Mouse (Mus musculus): Measurements from ENCODE around the gene Apobec3. TPM values are rescaled to one million over a fixed set of nuclear protein-coding genes. Genes with fewer than 3 reads are reported as not detected.

Gene Apobec3
- polyA plus RNA-seq (2014; fragmentation: Illumina TruSeq; extraction: RNeasy Lipid Tissue Mini Kit (QIAGEN cat#74804); ENCODE audit: low read depth, low replicate concordance): 5.8 TPM

DNA sequence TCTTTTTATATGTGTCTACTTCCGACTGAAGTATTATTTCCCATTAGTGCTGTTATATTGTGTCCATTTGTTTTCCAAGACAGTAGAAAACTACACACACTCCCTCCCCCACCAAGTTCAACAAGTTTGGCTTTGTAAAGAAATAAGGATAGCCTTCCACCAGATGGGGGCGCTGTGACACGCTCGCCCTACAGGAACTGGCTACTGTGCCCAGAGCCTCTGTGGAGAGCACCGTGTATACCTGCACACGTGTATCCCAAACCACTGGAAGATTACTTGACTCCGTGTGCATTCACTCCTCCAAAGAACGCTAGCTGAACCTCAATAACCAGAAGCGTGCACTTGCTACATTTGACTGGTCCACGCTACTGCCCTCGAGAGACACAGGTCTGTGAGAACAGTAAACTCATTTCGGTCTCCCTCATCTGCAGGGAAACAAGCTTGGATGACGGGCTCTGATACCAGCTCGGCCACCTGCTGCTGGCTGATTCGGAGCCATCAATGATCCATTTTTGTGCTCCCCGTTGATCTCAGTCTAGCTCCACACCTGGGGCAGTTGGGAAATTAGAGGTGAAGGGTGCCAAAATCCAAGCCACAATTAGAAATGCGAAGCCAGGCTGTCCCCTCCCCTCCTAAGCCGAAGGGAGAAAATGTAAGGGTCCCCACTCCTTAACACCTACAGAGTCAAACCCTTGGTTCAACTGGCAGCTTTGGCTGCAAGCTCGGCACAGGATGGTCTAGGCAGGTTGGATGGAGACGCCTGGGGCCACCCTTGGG lies at the start of gene Apobec3:
Apobec3 (plus strand) TSS at position 224 of the 777 bp plus-strand sequence.

Other genes starting within 250 kb of the Apobec3 start
- 1.7 TPM for gene Fam227a, start 232.7 kb upstream of the Apobec3 start, polyA plus RNA-seq (2014; fragmentation: Illumina TruSeq; extraction: RNeasy Lipid Tissue Mini Kit (QIAGEN cat#74804); ENCODE audit: low read depth, low replicate concordance)
- gene Cby1, start 232.5 kb upstream of the Apobec3 start, polyA plus RNA-seq (2014; fragmentation: Illumina TruSeq; extraction: RNeasy Lipid Tissue Mini Kit (QIAGEN cat#74804); ENCODE audit: low read depth, low replicate concordance): 0.93 TPM
- gene Tomm22, start 220.8 kb upstream of the Apobec3 start, polyA plus RNA-seq (2014; fragmentation: Illumina TruSeq; extraction: RNeasy Lipid Tissue Mini Kit (QIAGEN cat#74804); ENCODE audit: low read depth, low replicate concordance): 276 TPM
- gene Josd1, start 203.7 kb upstream of the Apobec3 start, polyA plus RNA-seq (2014; fragmentation: Illumina TruSeq; extraction: RNeasy Lipid Tissue Mini Kit (QIAGEN cat#74804); ENCODE audit: low read depth, low replicate concordance): 17.4 TPM
- 1.9 TPM for gene Gtpbp1, start 200.8 kb upstream of the Apobec3 start, polyA plus RNA-seq (2014; fragmentation: Illumina TruSeq; extraction: RNeasy Lipid Tissue Mini Kit (QIAGEN cat#74804); ENCODE audit: low read depth, low replicate concordance)
- gene Sun2, start 149.1 kb upstream of the Apobec3 start, polyA plus RNA-seq (2014; fragmentation: Illumina TruSeq; extraction: RNeasy Lipid Tissue Mini Kit (QIAGEN cat#74804); ENCODE audit: low read depth, low replicate concordance): 4.4 TPM
- 1.3 TPM for gene Dnal4, start 113.8 kb upstream of the Apobec3 start, polyA plus RNA-seq (2014; fragmentation: Illumina TruSeq; extraction: RNeasy Lipid Tissue Mini Kit (QIAGEN cat#74804); ENCODE audit: low read depth, low replicate concordance)
- gene Nptxr, start 86.9 kb upstream of the Apobec3 start, polyA plus RNA-seq (2014; fragmentation: Illumina TruSeq; extraction: RNeasy Lipid Tissue Mini Kit (QIAGEN cat#74804); ENCODE audit: low read depth, low replicate concordance): 0.82 TPM
- gene Npcd, start 57.4 kb upstream of the Apobec3 start, polyA plus RNA-seq (2014; fragmentation: Illumina TruSeq; extraction: RNeasy Lipid Tissue Mini Kit (QIAGEN cat#74804); ENCODE audit: low read depth, low replicate concordance): not detected
- 8.0 TPM for gene Cbx6, start 57.0 kb upstream of the Apobec3 start, polyA plus RNA-seq (2014; fragmentation: Illumina TruSeq; extraction: RNeasy Lipid Tissue Mini Kit (QIAGEN cat#74804); ENCODE audit: low read depth, low replicate concordance)
- 0.99 TPM for gene Cbx7, start 79.5 kb downstream of the Apobec3 start, polyA plus RNA-seq (2014; fragmentation: Illumina TruSeq; extraction: RNeasy Lipid Tissue Mini Kit (QIAGEN cat#74804); ENCODE audit: low read depth, low replicate concordance)
- gene Pdgfb, start 123.3 kb downstream of the Apobec3 start, polyA plus RNA-seq (2014; fragmentation: Illumina TruSeq; extraction: RNeasy Lipid Tissue Mini Kit (QIAGEN cat#74804); ENCODE audit: low read depth, low replicate concordance): 1.2 TPM
- 1.2 TPM for gene Syngr1, start 199.7 kb downstream of the Apobec3 start, polyA plus RNA-seq (2014; fragmentation: Illumina TruSeq; extraction: RNeasy Lipid Tissue Mini Kit (QIAGEN cat#74804); ENCODE audit: low read depth, low replicate concordance)
- gene Rpl3, start 200.2 kb downstream of the Apobec3 start, polyA plus RNA-seq (2014; fragmentation: Illumina TruSeq; extraction: RNeasy Lipid Tissue Mini Kit (QIAGEN cat#74804); ENCODE audit: low read depth, low replicate concordance): 142 TPM
- 0.47 TPM for gene Tab1, start 241.5 kb downstream of the Apobec3 start, polyA plus RNA-seq (2014; fragmentation: Illumina TruSeq; extraction: RNeasy Lipid Tissue Mini Kit (QIAGEN cat#74804); ENCODE audit: low read depth, low replicate concordance)

Data from adrenal gland, adult 10 weeks (tissue).